Mouse (Mus musculus): Measurements from ENCODE around the gene Gm10642. TPM values are rescaled to one million over a fixed set of nuclear protein-coding genes. Genes with fewer than 3 reads are reported as not detected.

Gene Gm10642
- total and polyA plus RNA-seq, 3 experiments, result 0.87 to 2.4 TPM; not detected in 1

DNA sequence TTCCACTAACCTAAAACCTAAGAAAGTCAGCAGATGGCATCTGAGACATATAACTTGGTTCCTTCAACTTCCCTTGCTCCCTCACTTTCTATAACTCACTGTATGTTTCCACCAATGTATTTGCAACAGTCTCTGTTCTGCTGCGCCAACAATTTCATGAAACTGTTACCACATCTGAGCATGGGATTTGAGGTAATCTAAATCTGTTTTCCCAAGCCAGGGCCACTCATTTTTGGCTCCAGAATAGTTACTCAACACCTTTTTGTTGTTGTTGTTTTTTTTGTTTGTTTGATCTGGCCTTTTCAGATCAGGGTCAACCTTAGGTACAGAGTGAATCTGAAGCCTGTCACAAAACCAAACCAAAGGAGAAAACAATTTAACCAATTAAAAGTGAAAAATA, 5.1 kb upstream of the Gm10642 start:
- DNase-seq (ENCODE audit: low spot score) (no peak), ATAC-seq (ENCODE audit: extremely low read depth, insufficient number of reproducible peaks, low FRiP score, poor library complexity, severe bottlenecking) (no peak)
- Histone ChIP-seq H3K9me3 (replicated peaks) (no peaks in the 10 kb centered on the region), H3K4me1 (ENCODE audit: insufficient read depth, low read depth, low read length) (peaks cover 32% of the 10 kb centered on the region), H3K27me3 (ENCODE audit: insufficient read depth, low read length) (no peaks in the 10 kb centered on the region), H3K4me3 (ENCODE audit: low read depth, low read length) (no peak overlapping the region), H3K36me3 (replicated peaks) (peaks cover 45% of the 10 kb centered on the region)
- TF ChIP-seq TAL1 (conservative IDR thresholded peaks at IDR 0.05; ENCODE audit: low read depth, low read length) (no peak), POLR2AphosphoS5 (IDR thresholded peaks at IDR 0.05; ENCODE audit: insufficient replicate concordance, low read depth, low read length) (no peak), GATA1 (IDR thresholded peaks at IDR 0.05; ENCODE audit: borderline replicate concordance, low read length) (no peak), CTCF (IDR thresholded peaks at IDR 0.05; ENCODE audit: low read depth, low read length) (no peak), GATA2 (IDR thresholded peaks at IDR 0.05; ENCODE audit: borderline replicate concordance, low read depth, low read length) (no peak)

- no peak for ATAC-seq (ENCODE audit: extremely low read depth, insufficient number of reproducible peaks, low FRiP score, poor library complexity, severe bottlenecking)
- Histone ChIP-seq H3K9me3 (replicated peaks) (no peaks in the 10 kb centered on the region), H3K4me3 (ENCODE audit: low read depth, low read length) (no peak overlapping the region), H3K4me1 (ENCODE audit: insufficient read depth, low read depth, low read length) (peaks cover 39% of the 10 kb centered on the region), H3K27me3 (ENCODE audit: insufficient read depth, low read length) (no peaks in the 10 kb centered on the region), H3K36me3 (replicated peaks) (peaks cover 43% of the 10 kb centered on the region)
- DNase-seq (ENCODE audit: low spot score), result no peak
- TF ChIP-seq GATA1 (IDR thresholded peaks at IDR 0.05; ENCODE audit: borderline replicate concordance, low read length) (no peak), TAL1 (conservative IDR thresholded peaks at IDR 0.05; ENCODE audit: low read depth, low read length) (no peak), GATA2 (IDR thresholded peaks at IDR 0.05; ENCODE audit: borderline replicate concordance, low read depth, low read length) (no peak), CTCF (IDR thresholded peaks at IDR 0.05; ENCODE audit: low read depth, low read length) (no peak), POLR2AphosphoS5 (IDR thresholded peaks at IDR 0.05; ENCODE audit: insufficient replicate concordance, low read depth, low read length) (no peak)
Observed at GRCm38 (mm10) chr9:70652221-70652620, 3.8 kb upstream of the Gm10642 start.

GRCm38 (mm10) chr9:70653875-70654274, 2.2 kb upstream of the Gm10642 start:
- no peak for DNase-seq (ENCODE audit: low spot score)
- H3K4me3 ChIP-seq (ENCODE audit: low read depth, low read length), result no peak overlapping the region
- ATAC-seq (ENCODE audit: extremely low read depth, insufficient number of reproducible peaks, low FRiP score, poor library complexity, severe bottlenecking), result no peak
- H3K9me3 ChIP-seq (replicated peaks), result no peaks in the 10 kb centered on the region
- no peak for TF ChIP-seq TAL1 (conservative IDR thresholded peaks at IDR 0.05; ENCODE audit: low read depth, low read length)
- TF ChIP-seq GATA2 (IDR thresholded peaks at IDR 0.05; ENCODE audit: borderline replicate concordance, low read depth, low read length), result no peak
- no peak for TF ChIP-seq CTCF (IDR thresholded peaks at IDR 0.05; ENCODE audit: low read depth, low read length)
- TF ChIP-seq POLR2AphosphoS5 (IDR thresholded peaks at IDR 0.05; ENCODE audit: insufficient replicate concordance, low read depth, low read length), result no peak
- no peak for TF ChIP-seq GATA1 (IDR thresholded peaks at IDR 0.05; ENCODE audit: borderline replicate concordance, low read length)
- no peaks in the 10 kb centered on the region for H3K27me3 ChIP-seq (ENCODE audit: insufficient read depth, low read length)
- peaks cover 36% of the 10 kb centered on the region for H3K36me3 ChIP-seq (replicated peaks)
- H3K4me1 ChIP-seq (ENCODE audit: insufficient read depth, low read depth, low read length), result peaks cover 45% of the 10 kb centered on the region

- DNase-seq (ENCODE audit: low spot score) (no peak), ATAC-seq (ENCODE audit: extremely low read depth, insufficient number of reproducible peaks, low FRiP score, poor library complexity, severe bottlenecking) (no peak)
- peaks cover 30% of the 10 kb centered on the region for H3K36me3 ChIP-seq (replicated peaks)
- no peaks in the 10 kb centered on the region for H3K9me3 ChIP-seq (replicated peaks)
- TF ChIP-seq CTCF (IDR thresholded peaks at IDR 0.05; ENCODE audit: low read depth, low read length) (no peak), GATA1 (IDR thresholded peaks at IDR 0.05; ENCODE audit: borderline replicate concordance, low read length) (no peak), POLR2AphosphoS5 (IDR thresholded peaks at IDR 0.05; ENCODE audit: insufficient replicate concordance, low read depth, low read length) (no peak), GATA2 (IDR thresholded peaks at IDR 0.05; ENCODE audit: borderline replicate concordance, low read depth, low read length) (no peak)
- no peaks in the 10 kb centered on the region for H3K27me3 ChIP-seq (ENCODE audit: insufficient read depth, low read length)
- H3K4me3 ChIP-seq (ENCODE audit: low read depth, low read length), result peak overlapping the region; percentile 30; the same call in 1 of the 2 replicates
- peaks cover 45% of the 10 kb centered on the region for H3K4me1 ChIP-seq (ENCODE audit: insufficient read depth, low read depth, low read length)
Observed at GRCm38 (mm10) chr9:70654496-70654895, 1.6 kb upstream of the Gm10642 start.

- Histone ChIP-seq H3K27me3 (ENCODE audit: insufficient read depth, low read length) (no peaks in the 10 kb centered on the region), H3K36me3 (replicated peaks) (peaks cover 24% of the 10 kb centered on the region), H3K4me3 (ENCODE audit: low read depth, low read length) (peak overlapping the region; percentile 97; the same call in 1 of the 2 replicates), H3K9me3 (replicated peaks) (no peaks in the 10 kb centered on the region), H3K4me1 (ENCODE audit: insufficient read depth, low read depth, low read length) (peaks cover 43% of the 10 kb centered on the region)
- ATAC-seq (ENCODE audit: extremely low read depth, insufficient number of reproducible peaks, low FRiP score, poor library complexity, severe bottlenecking), result no peak
- TF ChIP-seq GATA1 (IDR thresholded peaks at IDR 0.05; ENCODE audit: borderline replicate concordance, low read length) (no peak), POLR2AphosphoS5 (IDR thresholded peaks at IDR 0.05; ENCODE audit: insufficient replicate concordance, low read depth, low read length) (no peak), CTCF (IDR thresholded peaks at IDR 0.05; ENCODE audit: low read depth, low read length) (no peak), GATA2 (IDR thresholded peaks at IDR 0.05; ENCODE audit: borderline replicate concordance, low read depth, low read length) (no peak), TAL1 (conservative IDR thresholded peaks at IDR 0.05; ENCODE audit: low read depth, low read length) (no peak)
- no peak for DNase-seq (ENCODE audit: low spot score)
Observed at GRCm38 (mm10) chr9:70655764-70656129, 304 bp upstream of the Gm10642 start.

DNA sequence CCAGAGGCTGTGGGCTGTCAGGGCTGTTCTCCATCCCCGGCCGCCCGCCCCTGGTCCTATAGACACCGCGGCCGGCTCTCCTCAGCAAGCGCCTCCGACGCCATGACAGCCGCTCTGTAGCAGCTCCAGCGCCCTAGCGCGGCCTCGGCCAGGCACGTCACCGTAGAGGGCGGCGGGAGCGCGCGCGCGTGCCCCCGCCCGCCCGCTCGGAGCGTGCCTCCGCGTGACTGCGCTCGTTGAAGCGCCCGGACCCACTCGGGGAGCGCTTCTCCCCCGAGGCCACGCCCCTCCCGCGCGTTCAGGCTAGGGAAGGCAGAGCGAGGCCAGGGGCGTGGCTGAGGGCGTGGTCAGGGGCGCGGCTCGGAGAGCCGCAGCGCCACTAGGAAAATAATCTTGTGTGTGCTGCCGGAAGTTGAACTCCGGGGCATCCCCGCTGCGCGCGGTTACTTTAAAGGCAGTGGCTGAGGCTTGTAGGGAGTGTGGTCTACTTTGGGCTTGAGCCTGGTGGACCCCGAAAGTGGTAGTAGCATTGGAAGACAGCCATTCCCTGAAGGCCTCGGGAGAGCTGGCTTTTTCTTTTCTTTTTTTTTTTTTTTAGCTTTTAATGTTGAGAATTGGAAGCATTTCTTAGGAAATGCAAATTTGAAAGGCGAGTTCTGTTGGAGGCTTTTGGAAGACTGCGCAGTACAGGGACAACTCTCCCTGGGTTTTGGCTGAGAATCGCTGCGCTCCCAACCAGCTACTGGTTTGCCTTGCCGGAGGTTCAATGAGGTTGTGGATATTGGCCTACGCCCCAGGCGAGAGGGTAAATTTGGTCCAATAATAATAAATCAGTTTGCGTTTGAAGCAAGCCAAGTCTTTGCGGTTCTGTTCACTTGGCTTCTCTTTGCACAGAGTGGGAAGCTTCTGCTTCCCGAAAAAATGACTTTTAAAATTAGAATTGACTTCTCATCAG, 1.2 kb downstream of the Gm10642 start, which contains the start of gene Mindy2:
Gene Mindy2, minus strand, starts transcription at position 162 of the 955 bp plus-strand sequence.
- Histone ChIP-seq H3K27me3 (ENCODE audit: insufficient read depth, low read length) (no peaks in the 10 kb centered on the region), H3K9me3 (replicated peaks) (no peaks in the 10 kb centered on the region), H3K36me3 (replicated peaks) (peaks cover 18% of the 10 kb centered on the region), H3K4me3 (ENCODE audit: low read depth, low read length) (peak within 1 kb of the TSS; percentile 97), H3K4me1 (ENCODE audit: insufficient read depth, low read depth, low read length) (peaks cover 43% of the 10 kb centered on the region)
- DNase-seq (ENCODE audit: low spot score) (peak; percentile 85), ATAC-seq (ENCODE audit: extremely low read depth, insufficient number of reproducible peaks, low FRiP score, poor library complexity, severe bottlenecking) (peak; percentile 96)
- TF ChIP-seq GATA1 (IDR thresholded peaks at IDR 0.05; ENCODE audit: borderline replicate concordance, low read length), result no peak
- TF ChIP-seq CTCF (IDR thresholded peaks at IDR 0.05; ENCODE audit: low read depth, low read length), result no peak
- no peak for TF ChIP-seq GATA2 (IDR thresholded peaks at IDR 0.05; ENCODE audit: borderline replicate concordance, low read depth, low read length)
- no peak for TF ChIP-seq POLR2AphosphoS5 (IDR thresholded peaks at IDR 0.05; ENCODE audit: insufficient replicate concordance, low read depth, low read length)
- no peak for TF ChIP-seq TAL1 (conservative IDR thresholded peaks at IDR 0.05; ENCODE audit: low read depth, low read length)

Data from G1E (cell line).